Mouse (Mus musculus): ENCODE measurements around the gene Tmem217. TPM values are rescaled to one million over a fixed set of nuclear protein-coding genes. Genes with fewer than 3 reads are reported as not detected.
"Not testable (repeated sequence)": the region's sequence is repeated elsewhere in the genome, so short reads cannot be mapped to it uniquely, and the experiment has no call there.

Tmem217 gene
- total RNA-seq, 2 experiments from 2014 or later, result not detected

DNA sequence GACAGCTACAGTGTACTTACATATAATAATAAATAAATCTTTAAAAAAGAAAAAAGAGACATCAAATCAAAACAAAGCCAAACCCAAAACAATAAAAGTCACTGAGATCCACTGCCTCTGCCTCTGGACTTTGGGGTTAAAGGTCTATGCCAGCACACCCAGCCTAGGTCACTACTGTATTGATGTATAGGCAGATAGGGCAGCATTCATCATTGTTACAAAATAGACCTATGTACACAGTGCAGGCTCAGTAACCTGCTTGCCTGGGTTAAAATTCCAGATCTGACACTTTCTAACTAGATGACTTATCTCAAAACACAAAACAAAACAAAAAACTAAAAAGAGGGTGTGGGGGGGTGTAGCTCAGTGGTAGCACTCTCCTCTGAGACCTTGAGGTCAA is 2.0 kb upstream of the Tmem217 start:
- intact Hi-C loops (cut with DNase I), result no loop called here
- DNase-seq (ENCODE audit: extremely low spot score in 1 of 2, low spot score in 2 of 2), result no peak

DNA sequence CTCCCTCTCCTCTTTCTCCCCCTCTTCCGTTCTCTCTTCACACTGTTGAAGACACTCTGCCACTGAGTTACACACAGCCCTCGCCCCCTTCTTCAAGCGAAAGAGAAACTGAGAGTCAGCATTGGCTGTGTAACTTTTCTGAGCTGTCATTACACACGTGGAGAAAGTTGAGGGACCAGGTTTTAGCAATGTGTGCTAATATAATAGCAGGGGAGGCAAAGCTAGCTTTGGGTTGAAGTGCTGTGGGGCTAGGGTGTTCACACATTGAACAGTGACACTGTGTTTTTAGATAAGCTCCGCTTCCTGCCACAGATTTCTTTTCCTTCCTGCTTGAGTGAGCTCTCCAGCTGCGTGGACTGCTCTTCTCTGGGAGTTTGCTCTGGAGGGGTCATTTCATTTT is 1.2 kb downstream of the Tmem217 start:
- intact Hi-C loops (cut with DNase I), result no loop called here
- no peak for DNase-seq (ENCODE audit: extremely low spot score in 1 of 2, low spot score in 2 of 2)

DNA sequence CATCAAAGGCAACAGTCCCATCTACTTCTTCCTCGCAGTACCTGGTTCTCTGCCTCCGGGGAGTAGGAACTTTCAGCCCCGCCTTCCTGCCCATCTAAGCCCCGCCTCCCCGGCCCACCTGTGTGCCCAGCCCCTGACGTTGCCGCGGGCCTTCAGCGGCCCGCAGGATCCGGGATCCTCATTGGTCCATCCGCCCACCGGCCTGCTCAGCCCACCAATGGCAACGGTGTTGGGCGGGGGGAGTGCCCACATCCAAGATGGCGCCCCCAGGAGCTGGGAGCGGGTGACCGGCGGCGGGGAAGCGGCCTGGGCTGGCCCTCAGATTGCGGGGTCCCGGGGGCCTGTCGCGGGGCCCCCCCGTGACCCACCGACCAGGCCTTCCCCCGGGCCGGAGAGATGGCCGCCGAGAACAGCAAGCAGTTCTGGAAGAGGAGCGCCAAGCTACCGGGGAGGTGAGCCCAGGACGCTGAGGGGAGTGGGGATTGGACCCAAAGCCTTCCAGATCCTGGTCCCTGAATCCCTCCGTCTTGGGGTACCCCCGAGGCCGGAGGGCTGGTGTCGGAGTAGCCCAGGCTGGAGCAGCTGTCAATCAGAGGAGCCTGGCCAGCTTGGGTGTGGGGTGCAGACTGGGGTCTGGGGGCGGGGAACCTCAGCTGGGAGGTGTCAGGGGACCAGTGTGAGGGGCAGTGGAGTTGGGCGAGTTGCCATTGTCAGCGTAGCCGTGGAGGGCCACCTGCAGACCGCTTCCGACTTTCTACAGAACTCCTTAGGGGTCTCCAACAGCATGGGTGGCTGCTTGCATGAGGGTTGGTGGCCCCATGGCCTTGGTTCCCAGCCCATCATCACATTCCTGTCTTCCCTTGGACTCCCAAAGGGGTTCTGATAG is 2.4 kb downstream of the Tmem217 start, which contains the start of the genes Gm17657 and Tbc1d22b:
TSS of gene Gm17657 (minus strand) at position 96 of the 886 bp plus-strand sequence.
TSS of gene Tbc1d22b (plus strand) at position 243 of the 886 bp plus-strand sequence.
- intact Hi-C loops (cut with DNase I), result no loop called here
- DNase-seq (ENCODE audit: extremely low spot score in 1 of 2, low spot score in 2 of 2), result peak; percentile 90 to 96

DNA sequence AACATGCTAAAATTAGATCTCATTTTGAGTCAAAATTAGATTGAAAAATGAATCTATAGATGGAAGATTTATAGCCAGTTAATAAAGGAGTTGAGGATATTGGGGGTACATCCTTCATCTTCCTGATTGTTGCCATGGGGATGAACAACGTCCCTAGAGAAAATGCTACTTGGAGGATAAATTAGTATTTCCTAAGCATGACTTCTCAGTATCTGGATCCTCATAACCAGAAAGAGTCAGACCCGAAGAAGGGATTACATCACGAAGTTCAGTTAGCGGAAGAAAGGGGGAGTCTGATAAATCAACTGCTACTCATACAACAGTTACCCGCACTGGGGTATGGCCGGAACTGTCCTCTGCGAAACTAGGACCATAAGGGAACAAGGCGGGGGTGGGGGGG is 3.2 kb downstream of the Tmem217 start:
- intact Hi-C loops (cut with DNase I), result no loop called here

DNA sequence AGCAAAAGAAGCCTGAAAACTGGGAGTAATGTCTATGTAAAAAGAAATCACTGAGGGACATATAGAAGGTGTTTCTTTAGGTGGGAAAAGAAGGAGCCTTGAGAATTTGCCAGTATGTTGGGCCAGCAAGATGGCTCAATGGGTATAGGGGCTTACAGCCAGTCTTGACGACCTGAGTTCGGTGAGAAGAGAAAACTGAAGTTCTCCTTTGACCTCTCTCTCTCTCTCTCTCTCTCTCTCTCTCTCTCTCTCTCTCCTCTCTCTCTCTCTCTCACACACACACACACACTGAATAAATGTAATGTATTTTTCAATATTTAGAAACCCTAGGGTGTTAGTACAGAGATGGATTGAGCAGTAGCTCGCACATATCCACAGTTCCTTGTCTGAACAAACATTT is 3.7 kb downstream of the Tmem217 start:
- no peak for DNase-seq (ENCODE audit: extremely low spot score in 1 of 2, low spot score in 2 of 2)
- intact Hi-C loops (cut with DNase I), result no loop called here

More for the DNA sequence above, 3.2 kb downstream of the Tmem217 start:
- no peak for DNase-seq (ENCODE audit: extremely low spot score in 1 of 2, low spot score in 2 of 2)

DNA sequence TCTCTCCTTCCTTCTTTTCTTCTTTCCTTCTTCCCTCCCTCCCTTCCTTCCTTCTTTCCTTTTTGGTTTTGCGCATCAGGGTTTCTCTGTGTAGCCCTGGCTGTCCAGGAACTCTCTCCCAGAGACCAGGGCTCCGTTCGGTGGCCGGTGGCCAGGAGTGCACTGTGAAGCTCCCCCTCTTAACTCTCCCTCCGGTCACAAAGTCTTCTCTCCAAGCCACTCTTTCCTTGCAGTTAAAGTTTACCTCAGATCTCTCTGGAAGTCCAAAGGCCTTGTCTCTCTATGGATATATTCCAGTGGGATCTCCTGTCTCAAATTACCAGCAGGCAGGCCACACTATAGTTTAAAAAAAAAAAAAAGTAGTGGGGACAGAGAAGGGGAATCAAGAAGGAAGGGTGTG is 6.9 kb downstream of the Tmem217 start:
- no peak for DNase-seq (ENCODE audit: extremely low spot score in 1 of 2, low spot score in 2 of 2)
- intact Hi-C loops (cut with DNase I), result no loop called here

DNA sequence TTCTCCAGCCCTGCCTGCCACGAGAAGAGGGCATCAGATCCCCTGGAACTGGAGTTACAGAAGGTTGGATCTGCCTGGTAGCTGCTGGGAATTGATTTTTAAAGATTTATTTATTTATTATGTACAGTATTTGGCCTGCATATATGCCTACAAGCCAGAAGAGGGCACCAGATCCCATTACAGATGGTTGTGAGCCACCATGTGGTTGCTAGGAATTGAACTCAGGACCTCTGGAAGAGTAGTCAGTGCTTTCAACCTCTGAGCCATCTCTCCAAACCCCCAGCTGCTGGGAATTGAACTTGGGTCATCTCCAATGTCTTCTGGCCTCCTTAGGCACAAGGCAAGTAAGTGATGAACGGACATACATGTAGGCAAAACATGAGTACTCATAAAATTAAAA is 8.1 kb downstream of the Tmem217 start:
- no peak for DNase-seq (ENCODE audit: extremely low spot score in 1 of 2, low spot score in 2 of 2)
- intact Hi-C loops (cut with DNase I), result no loop called here

DNA sequence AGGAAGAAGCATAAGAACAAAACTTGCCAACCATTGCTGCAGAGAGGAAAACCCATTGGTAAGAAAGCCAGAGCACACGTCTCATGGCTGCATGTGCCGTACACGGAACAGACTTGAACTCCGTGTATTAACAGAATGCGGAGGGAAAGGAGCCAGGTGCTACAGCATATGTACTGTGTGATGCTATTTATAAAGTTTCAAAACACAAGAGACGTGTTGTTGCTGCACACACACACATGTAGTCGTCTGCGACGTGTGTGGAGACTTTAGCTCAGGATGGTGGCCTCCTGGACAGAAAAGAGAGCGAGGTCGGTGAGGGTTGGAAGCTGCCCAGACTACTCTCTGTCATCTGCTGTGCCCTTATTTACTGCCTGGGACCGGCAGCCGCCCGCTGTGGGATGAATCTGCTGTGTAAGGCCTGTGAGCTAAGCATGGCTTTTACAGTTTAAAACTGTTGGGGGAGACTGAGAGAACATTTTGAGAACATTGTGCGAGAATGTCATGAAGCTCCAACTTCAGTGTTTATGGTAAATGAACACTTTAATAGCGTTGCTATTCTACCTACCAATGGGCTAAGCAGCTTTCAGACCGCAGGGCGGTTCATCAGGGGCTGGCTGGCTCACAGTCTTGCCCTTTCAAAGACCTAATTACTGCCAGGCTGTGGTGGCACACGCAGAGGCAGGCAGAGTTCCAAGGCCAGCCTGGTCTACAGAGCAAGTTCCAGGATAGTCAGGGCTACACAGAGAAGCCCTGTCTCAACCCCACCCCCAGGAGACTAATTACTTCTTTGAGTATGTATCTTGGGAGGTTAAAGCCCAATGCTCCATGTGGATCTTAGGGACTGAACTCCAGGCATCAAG is 9.1 kb downstream of the Tmem217 start:
- DNase-seq (ENCODE audit: extremely low spot score in 1 of 2, low spot score in 2 of 2), result no peak
- intact Hi-C loops (cut with DNase I), result no loop called here

DNA sequence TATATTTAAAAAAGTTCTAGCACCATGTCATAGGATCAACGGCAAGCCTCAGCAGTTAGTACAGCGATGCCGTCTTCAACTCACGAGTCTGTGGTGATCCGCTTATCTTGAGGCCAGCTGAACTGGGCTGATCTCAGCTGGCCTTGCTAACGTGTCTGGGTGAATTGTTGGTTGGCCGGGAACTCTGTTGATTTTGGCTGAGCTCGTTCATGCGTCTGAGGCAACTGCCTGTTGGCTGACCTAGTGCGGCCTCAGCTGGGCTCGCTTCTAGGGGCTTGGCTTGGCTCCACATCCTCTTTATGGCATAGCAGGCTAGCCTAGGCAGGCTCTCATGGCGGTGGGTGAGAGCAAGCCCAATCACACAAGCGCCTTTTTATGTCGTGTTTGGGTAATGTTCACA is 10.8 kb downstream of the Tmem217 start:
- DNase-seq (ENCODE audit: extremely low spot score in 1 of 2, low spot score in 2 of 2), result peak in 1 of 2 experiments; percentile 65
- intact Hi-C loops (cut with DNase I), result no loop called here

DNA sequence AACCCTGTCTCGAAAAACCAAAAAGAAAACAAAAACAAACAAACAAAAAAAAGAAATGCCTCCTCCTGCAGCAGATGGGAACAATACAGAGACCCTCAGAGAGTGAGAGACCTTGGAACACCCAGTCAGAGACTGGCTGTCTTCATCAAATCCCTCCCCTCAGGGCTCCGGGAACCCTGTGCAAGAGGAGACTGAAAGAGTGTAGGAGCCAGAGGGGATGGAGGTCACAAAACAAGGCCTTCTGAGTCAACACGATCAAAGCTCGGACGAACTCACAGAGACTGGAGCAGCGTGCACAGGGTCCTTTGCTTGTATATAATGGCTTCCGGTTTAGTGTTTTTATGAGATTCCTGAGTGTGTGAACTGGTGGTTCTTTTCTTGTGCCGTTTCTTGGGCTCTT is 11.8 kb downstream of the Tmem217 start:
- no peak for DNase-seq (ENCODE audit: extremely low spot score in 1 of 2, low spot score in 2 of 2)
- intact Hi-C loops (cut with DNase I), result no loop called here

DNA sequence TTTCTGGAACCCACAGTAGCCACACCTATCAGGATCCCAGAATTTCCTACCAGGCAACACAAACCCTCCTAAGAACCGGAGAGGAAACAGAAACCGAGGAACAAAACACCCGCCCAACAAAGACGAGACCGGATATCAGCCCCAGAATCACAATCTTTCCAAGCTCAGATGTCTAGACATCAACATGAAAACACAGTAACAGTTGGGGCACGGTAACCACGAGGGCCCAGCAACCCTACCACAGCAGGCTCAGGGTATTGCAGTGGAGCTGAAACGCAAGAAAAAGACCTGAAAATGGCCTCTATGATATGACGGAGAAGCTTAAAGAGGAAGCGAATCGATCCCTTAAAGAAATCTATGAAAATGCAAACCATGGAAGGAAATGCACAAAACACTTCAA is 18.3 kb downstream of the Tmem217 start:
- intact Hi-C loops (cut with DNase I), result no loop called here
- DNase-seq (ENCODE audit: extremely low spot score in 1 of 2, low spot score in 2 of 2), result no peak

DNA sequence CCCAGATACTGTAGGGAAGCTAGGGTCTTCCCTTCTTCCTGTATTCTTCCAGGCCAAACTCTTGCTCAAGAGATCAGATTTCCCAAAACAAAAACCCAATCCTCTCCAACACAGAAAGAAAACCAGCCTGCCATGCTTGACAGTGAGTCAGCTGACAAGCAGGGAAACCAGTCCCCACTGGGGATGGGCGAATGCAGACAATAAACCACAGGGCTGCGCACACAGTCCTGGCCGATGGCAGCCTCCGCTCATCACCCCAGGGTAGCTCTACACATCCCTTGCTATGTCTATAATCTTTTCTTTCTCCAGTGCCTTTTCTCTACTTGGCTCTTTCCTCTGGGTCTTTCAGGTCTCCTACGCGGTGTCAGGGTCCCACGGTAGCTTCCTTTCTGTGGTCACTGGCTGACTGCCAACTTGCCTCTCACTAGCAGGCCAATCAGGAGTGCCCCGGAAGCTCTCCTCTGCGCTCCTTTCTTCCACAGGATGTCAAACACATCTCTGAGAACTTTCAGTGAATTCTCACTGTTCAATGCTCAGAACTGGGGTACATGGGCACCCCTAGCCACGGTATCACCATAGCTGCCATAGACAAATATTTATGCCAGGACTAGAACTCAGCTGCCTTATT is 20.3 kb downstream of the Tmem217 start:
- intact Hi-C loops (cut with DNase I), result no loop called here

DNA sequence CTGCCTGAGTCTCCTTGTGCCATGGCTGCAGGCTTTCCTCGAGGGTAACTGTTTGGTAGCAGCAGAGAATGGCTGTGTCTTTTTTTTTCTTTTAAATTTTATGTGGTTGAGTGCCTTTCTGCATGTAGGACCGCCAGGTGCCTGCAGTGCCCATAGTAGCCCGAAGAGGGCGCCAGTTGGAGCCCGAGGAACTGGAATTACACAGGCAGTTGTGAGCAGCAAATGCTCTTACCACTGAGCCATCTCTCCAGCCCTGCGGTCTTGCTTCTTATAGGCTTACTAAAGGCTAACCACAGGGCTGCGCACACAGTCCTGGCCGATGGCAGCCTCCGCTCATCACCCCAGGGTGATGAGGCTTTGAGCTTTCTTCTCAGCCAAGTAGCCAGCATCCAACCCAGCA is 20.9 kb downstream of the Tmem217 start:
- intact Hi-C loops (cut with DNase I), result no loop called here
- no peak for DNase-seq (ENCODE audit: extremely low spot score in 1 of 2, low spot score in 2 of 2)

More for the DNA sequence above, 20.3 kb downstream of the Tmem217 start:
- DNase-seq (ENCODE audit: extremely low spot score in 1 of 2, low spot score in 2 of 2), result no peak

DNA sequence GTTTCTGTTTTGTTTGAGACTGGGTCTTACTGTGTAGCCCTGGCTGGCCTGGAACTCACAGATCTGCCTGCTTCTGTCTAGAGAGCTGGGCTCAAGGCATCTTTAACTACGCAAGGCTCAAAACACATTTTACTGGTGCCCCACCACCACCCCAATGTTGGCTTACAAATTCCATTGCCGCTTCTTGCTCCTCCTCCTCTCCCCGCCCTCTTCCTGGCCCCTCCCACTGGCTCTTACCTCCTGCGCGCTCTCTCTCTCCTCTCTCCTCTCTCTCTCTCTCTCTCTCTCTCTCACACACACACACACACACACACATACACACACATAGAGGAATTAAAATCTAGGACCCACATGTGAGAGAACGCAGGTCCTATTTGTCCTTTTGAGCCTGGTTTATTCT is 21.7 kb downstream of the Tmem217 start:
- no peak for DNase-seq (ENCODE audit: extremely low spot score in 1 of 2, low spot score in 2 of 2)
- intact Hi-C loops (cut with DNase I), result no loop called here

DNA sequence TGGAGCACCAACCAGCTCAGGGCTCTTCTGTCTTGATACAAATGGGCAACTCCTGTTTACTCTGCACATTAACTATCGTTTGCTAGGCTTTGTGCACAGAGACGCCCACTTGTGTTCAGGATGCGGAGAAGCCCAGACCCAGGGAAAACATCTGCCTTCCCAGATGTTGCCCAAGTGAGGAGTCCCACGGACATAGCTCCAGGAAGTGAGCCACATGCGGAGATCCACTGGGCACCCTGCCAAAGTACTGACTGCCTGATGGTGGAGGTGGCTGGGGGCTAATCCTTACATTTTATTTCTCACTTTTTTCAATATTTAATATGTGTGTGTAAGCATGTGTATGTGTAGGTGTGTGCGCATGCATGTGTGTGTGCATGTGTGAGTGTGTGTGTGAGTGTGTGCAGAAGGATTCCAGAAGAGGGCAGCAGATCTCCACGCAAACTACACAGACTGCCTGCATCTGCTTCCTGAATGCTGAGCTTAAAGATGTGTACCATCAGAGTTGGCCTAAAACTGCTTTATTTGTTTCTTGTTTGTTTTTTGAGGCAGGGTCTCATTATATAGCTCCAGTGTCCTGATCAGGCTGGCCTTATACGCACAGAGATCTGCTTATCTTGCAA is 23.5 kb downstream of the Tmem217 start:
- peak in 1 of 2 experiments; percentile 64 for DNase-seq (ENCODE audit: extremely low spot score in 1 of 2, low spot score in 2 of 2)
- intact Hi-C loops (cut with DNase I), result no loop called here

DNA sequence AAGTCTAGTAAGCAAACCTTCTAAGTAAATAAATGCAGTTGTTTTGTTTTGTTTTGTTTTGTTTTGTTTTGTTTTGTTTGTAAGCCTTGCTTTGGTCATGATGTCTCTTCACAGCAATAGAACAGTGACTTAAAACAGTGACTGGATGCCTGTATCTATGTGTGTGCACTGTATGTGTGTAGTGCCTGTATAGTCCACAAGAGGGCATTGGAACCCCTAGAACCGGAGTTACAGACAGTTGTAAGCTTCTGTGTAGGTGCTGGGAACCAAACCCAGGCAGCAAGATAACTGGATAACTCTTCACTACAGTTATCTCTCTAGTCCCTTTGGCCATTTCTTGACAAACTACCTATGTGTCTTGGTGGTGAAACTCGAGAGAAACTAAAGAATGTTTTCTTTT is 26.6 kb downstream of the Tmem217 start:
- intact Hi-C loops (cut with DNase I), result no loop called here
- DNase-seq (ENCODE audit: extremely low spot score in 1 of 2, low spot score in 2 of 2), result no peak

DNA sequence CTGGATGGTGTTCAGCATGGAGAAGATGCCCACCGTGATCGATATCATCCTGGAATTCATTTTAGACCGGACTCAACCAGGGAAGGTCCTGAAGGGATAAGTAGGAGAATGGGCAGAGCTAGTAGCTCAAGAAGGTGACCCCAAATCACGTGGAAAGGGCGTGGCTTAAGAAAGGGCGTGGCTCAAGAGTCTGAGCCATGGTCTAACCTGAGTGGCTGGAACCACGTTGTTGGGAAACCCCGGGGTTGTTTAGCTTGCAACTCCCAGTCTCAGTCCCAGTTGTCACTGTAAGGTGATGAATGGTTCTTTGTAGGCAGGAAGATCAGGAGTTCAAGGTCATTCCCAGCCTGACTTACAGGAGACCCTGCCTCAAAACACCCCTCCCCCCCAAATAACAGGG is 32.5 kb downstream of the Tmem217 start:
- intact Hi-C loops (cut with DNase I), result no loop called here
- DNase-seq (ENCODE audit: extremely low spot score in 1 of 2, low spot score in 2 of 2), result no peak

DNA sequence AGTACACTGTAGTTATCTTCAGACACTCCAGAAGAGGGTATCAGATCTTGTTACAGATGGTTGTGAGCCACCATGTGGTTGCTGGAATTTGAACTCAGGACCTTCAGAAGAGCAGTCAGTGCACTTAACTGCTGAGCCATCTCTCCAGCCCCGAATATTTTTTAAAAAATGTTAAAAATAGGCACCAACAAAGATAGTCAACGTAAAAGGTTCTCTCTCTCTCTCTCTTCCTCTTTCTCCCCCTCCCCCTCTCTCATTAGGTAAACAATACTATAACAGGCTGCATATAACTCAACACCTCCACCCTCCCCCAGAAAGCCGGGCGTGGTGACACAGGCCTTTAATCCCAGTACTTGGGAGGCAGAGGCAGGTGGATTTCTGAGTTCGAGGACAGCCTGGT is 33.5 kb downstream of the Tmem217 start:
- DNase-seq (ENCODE audit: extremely low spot score in 1 of 2, low spot score in 2 of 2); intact Hi-C loops (cut with DNase I): not testable (repeated sequence)

DNA sequence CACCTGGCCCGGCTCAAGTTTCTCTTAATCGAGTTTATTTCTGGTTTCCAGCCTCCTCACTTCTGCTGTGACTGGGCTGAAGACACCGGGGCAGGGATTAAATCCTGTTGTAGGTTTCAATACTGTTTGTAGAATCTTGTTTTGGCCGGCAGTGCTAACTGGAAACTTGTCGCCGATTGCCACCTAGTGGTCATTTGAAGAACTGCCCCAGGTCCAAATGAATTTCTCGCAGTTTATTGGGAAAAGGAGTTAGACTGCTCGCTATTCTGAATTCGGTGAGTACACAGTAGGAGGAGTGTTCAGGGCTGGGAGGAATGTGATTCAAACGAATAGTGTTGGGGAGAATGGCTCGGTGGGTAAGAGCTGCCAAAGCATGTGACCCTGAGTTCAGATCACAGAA is 37.8 kb downstream of the Tmem217 start:
- DNase-seq (ENCODE audit: extremely low spot score in 1 of 2, low spot score in 2 of 2), result peak; percentile 73 to 84
- intact Hi-C loops (cut with DNase I), result loop anchor here (2.0 to 5.0 kb wide), 2 partner anchors 118 to 247 kb away; partner anchors contain the start of gene BC004004
